Mouse (Mus musculus) forebrain, postnatal 0 days (tissue): ENCODE measurements around the gene Swsap1. TPM values are rescaled to one million over a fixed set of nuclear protein-coding genes. Genes with fewer than 3 reads are reported as not detected.

Source experiments
- ATAC-seq: fragments of 200-750 bp; cut with Nextera tagmentation; 2 replicates; pipeline ENCODE4 v1.8.0; 2017; ENCODE audit warnings: mild to moderate bottlenecking, moderate library complexity
- DNase-seq: peaks from one replicate; pipeline ENCODE4 v3.0.0-alpha.2; 2015
- H3K27ac ChIP-seq: fragments of 300-500 bp; sonication (generic); 2 replicates; pipeline ENCODE4 v1.5.1; 2014; ENCODE audit warnings: low read depth, mild to moderate bottlenecking, antibody characterized with exemption, low read length, moderate library complexity, mixed read lengths
- H3K27me3 ChIP-seq: fragments of 300-500 bp; sonication (generic); 2 replicates; pipeline ENCODE4 v1.6.1; 2014; ENCODE audit warnings: mild to moderate bottlenecking, low read length, mixed read lengths; ENCODE audit not compliant: insufficient read depth
- H3K36me3 ChIP-seq: fragments of 300-500 bp; sonication (generic); 2 replicates; pipeline ENCODE4 v1.6.1; 2014; ENCODE audit warnings: mild to moderate bottlenecking, moderate library complexity; ENCODE audit not compliant: insufficient read depth
- H3K4me1 ChIP-seq: fragments of 300-500 bp; sonication (generic); 2 replicates; pipeline ENCODE4 v1.6.1; 2014; ENCODE audit warnings: antibody characterized with exemption; ENCODE audit not compliant: insufficient read depth
- H3K4me2 ChIP-seq: fragments of 300-500 bp; sonication (generic); 2 replicates; pipeline ENCODE4 v1.6.1; 2014; ENCODE audit warnings: low read depth, mild to moderate bottlenecking, moderate library complexity
- H3K4me3 ChIP-seq: fragments of 300-500 bp; sonication (generic); 2 replicates; pipeline ENCODE4 v1.5.1; 2014; ENCODE audit warnings: low read depth, low read length, mixed read lengths
- H3K9ac ChIP-seq: fragments of 300-500 bp; sonication (generic); 2 replicates; pipeline ENCODE4 v1.6.1; 2014; ENCODE audit warnings: mild to moderate bottlenecking
- H3K9me3 ChIP-seq: fragments of 300-500 bp; sonication (generic); 2 replicates; pipeline ENCODE4 v1.6.1; 2016; ENCODE audit warnings: low read length
- CTCF ChIP-seq: sonication (generic); IDR thresholded peaks from 2 replicates; pipeline ENCODE4 v1.5.1; 2016; ENCODE audit warnings: antibody characterized with exemption, control low read depth, low read depth
- WGBS: fragments of 180-500 bp; shearing (Covaris S2); extraction: QIAGEN DNeasy Blood & Tissue Kit; methylation state at CpG from one replicate; pipeline ENCODE4 v1.1.7; 2014; 5-methylcytosine and 5-hydroxymethylcytosine counted together
- polyA plus RNA-seq: library from polyadenylated mRNA; unstranded; fragments of >200 nt; fragmentation: Nextera tagmentation; extraction: Ambion mirVana; gene quantifications from 2 replicates; pipeline ENCODE4 v1.2.1, GENCODE M21; 2015
- total RNA-seq: library from RNA; depleted of rRNA; stranded (reverse); fragments of >200 nt; gene quantifications from 2 replicates; pipeline ENCODE4 v1.2.3, GENCODE M21; 2014

The Swsap1 gene
- total and polyA plus RNA-seq, 2 experiments from 2014 or later: 7.3 to 37.7 TPM

- no peak for ATAC-seq
- TF ChIP-seq CTCF: no peak
- H3K4me3 ChIP-seq: peak overlapping the region; percentile 68; the same call in 1 of the 2 replicates
- H3K9me3 ChIP-seq: no peaks in the 10 kb centered on the region
- no peak overlapping the region for H3K9ac ChIP-seq
- H3K36me3 ChIP-seq: peaks cover 12% of the 10 kb centered on the region
- no peak for DNase-seq
- H3K27me3 ChIP-seq: no peaks in the 10 kb centered on the region
- no peak overlapping the region for H3K27ac ChIP-seq
- H3K4me1 ChIP-seq: peaks cover 4% of the 10 kb centered on the region; the same call in 1 of the 2 replicates
- peak overlapping the region; percentile 69 for H3K4me2 ChIP-seq
- WGBS: 18% methylated on average over 5 of the region's 5 CpGs
Observed at GRCm38 (mm10) chr9:21918692-21919384, 36.7 kb upstream of the Swsap1 start.

GRCm38 (mm10) chr9:21923036-21923435, 32.5 kb upstream of the Swsap1 start:
- Histone ChIP-seq H3K9ac (no peak overlapping the region), H3K4me3 (no peak overlapping the region), H3K4me1 (peaks cover 10% of the 10 kb centered on the region; the same call in 1 of the 2 replicates), H3K27ac (no peak overlapping the region), H3K4me2 (no peak overlapping the region), H3K36me3 (0 out of 2 replicates have a peak, but pooled peaks cover 3% of the 10 kb centered on the region), H3K27me3 (no peaks in the 10 kb centered on the region), H3K9me3 (no peaks in the 10 kb centered on the region)
- ATAC-seq: no peak
- TF ChIP-seq CTCF: no peak
- no peak for DNase-seq
- WGBS: 96% methylated on average over 4 of the region's 4 CpGs

DNA sequence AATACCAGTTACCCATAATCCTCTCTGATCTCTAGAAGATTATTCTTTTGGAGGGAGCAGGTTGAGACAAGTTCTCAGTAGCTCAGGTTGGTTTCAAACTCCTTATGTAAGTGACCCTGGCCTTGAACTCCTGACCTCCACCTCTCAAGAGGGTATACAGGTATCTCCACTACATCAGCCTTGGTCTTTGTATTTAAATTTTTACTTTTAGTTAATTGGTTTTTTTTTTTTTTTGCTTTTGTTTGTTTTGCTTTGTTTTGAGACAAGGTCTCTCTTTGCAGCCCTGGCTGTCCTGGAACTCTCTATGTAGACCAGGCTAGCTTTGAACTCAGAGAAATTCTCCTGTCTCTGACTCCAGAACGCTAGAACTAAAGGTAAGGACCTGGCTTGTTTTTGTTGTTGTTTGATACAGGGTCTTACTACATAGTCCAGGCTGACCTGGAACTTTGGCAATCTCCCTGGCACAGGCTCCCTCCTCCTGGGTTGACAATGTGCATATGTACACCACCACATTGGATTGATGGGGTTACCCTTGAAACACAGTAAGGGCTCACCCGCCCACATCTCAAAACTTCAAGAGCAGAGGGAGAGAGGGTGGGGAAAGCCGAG, 32.0 kb upstream of the Swsap1 start:
- H3K4me2 ChIP-seq: no peak overlapping the region
- no peak overlapping the region for H3K9ac ChIP-seq
- ATAC-seq (no peak), DNase-seq (no peak)
- 0 out of 2 replicates have a peak, but pooled peaks cover 3% of the 10 kb centered on the region for H3K36me3 ChIP-seq
- H3K27ac ChIP-seq: no peak overlapping the region
- 73% methylated on average over 3 of the region's 3 CpGs for WGBS
- H3K4me3 ChIP-seq: no peak overlapping the region
- no peaks in the 10 kb centered on the region for H3K9me3 ChIP-seq
- no peak for TF ChIP-seq CTCF
- H3K27me3 ChIP-seq: no peaks in the 10 kb centered on the region
- H3K4me1 ChIP-seq: peaks cover 10% of the 10 kb centered on the region; the same call in 1 of the 2 replicates

GRCm38 (mm10) chr9:21924099-21924493, 31.5 kb upstream of the Swsap1 start:
- Histone ChIP-seq H3K4me2 (no peak overlapping the region), H3K27me3 (no peaks in the 10 kb centered on the region), H3K4me1 (peaks cover 10% of the 10 kb centered on the region; the same call in 1 of the 2 replicates), H3K27ac (no peak overlapping the region), H3K36me3 (0 out of 2 replicates have a peak, but pooled peaks cover 3% of the 10 kb centered on the region), H3K4me3 (no peak overlapping the region), H3K9me3 (no peaks in the 10 kb centered on the region), H3K9ac (no peak overlapping the region)
- TF ChIP-seq CTCF: no peak
- 62% methylated on average over 6 of the region's 6 CpGs for WGBS
- ATAC-seq: no peak
- no peak for DNase-seq

DNA sequence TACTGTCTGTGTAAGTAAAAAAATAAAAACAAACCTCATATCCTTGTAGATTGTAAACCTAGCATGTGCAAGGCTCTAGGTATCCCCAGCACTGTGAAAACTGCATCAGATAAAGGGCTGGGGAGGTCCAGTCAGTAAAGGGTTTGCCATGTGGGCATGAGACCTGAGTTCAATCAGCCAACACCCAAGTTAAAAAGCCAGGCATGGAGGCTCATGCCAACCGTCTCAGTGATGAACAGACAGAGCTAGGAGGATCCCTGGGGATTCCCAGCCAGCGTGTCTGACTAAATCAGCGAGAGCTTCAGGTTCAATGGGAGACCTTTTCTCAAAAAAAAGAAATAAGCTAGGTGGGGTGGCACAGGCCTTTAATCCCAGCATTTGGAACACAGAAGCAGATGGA, 30.5 kb upstream of the Swsap1 start:
- peaks cover 10% of the 10 kb centered on the region; the same call in 1 of the 2 replicates for H3K4me1 ChIP-seq
- no peak overlapping the region for H3K4me3 ChIP-seq
- H3K27ac ChIP-seq: no peak overlapping the region
- TF ChIP-seq CTCF: no peak
- H3K9ac ChIP-seq: no peak overlapping the region
- 0 out of 2 replicates have a peak, but pooled peaks cover 3% of the 10 kb centered on the region for H3K36me3 ChIP-seq
- H3K27me3 ChIP-seq: no peaks in the 10 kb centered on the region
- ATAC-seq (no peak), DNase-seq (no peak)
- no peak overlapping the region for H3K4me2 ChIP-seq
- no peaks in the 10 kb centered on the region for H3K9me3 ChIP-seq
- WGBS: 91% methylated on average over 3 of the region's 3 CpGs

- Histone ChIP-seq H3K4me3 (no peak overlapping the region), H3K27me3 (no peaks in the 10 kb centered on the region), H3K4me2 (no peak overlapping the region), H3K9me3 (no peaks in the 10 kb centered on the region), H3K36me3 (0 out of 2 replicates have a peak, but pooled peaks cover 3% of the 10 kb centered on the region), H3K27ac (no peak overlapping the region), H3K9ac (no peak overlapping the region), H3K4me1 (peaks cover 10% of the 10 kb centered on the region; the same call in 1 of the 2 replicates)
- WGBS: 100% methylated on average over 1 of the region's 1 CpGs
- DNase-seq: no peak
- no peak for ATAC-seq
- TF ChIP-seq CTCF: no peak
Observed at GRCm38 (mm10) chr9:21925506-21925905, 30.0 kb upstream of the Swsap1 start.

DNA sequence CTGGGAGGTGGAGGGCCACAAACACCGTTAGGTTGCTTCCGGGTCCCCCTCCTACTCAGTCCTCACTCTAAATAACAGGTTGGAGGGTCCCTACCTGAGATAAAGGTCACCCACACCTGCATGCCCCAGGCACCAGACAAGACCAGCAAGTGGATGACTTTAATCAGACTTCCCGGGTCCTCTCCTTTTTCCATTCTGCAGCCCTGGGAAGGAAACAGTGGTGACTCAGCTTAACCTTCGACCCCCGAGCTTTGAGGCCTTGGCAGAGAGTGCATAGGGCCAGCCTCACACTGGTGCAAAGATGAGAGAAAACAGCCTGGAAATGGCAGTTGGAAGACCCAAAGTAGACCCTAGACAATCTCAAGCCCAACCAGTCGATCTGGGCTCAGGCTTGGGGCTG, 29.4 kb upstream of the Swsap1 start:
- TF ChIP-seq CTCF: no peak
- WGBS: 78% methylated on average over 6 of the region's 6 CpGs
- peak overlapping the region; percentile 63 for H3K9ac ChIP-seq

More for the DNA sequence above, 29.4 kb upstream of the Swsap1 start:
- Histone ChIP-seq H3K36me3 (0 out of 2 replicates have a peak, but pooled peaks cover 3% of the 10 kb centered on the region), H3K4me2 (peak overlapping the region; percentile 54), H3K27ac (peak overlapping the region; percentile 64; the same call in 1 of the 2 replicates), H3K4me3 (no peak overlapping the region; the same call in 1 of the 2 replicates), H3K9me3 (no peaks in the 10 kb centered on the region), H3K27me3 (no peaks in the 10 kb centered on the region), H3K4me1 (peaks cover 10% of the 10 kb centered on the region; the same call in 1 of the 2 replicates)
- no peak for ATAC-seq
- no peak for DNase-seq
